Mouse (Mus musculus): ENCODE measurements at regions not wholly inside any gene's neighbourhood (a gene's known extent, or its start where the extent isn't known, plus 50 kb on each side); places are given as distances from the start of the nearest gene placed in this dataset.

GRCm38 (mm10) chr1:75677695-75678094, 131.6 kb downstream of the Slc4a3 start:
- Histone ChIP-seq H3K4me2 (ENCODE audit: low read depth, low read length) (no peak overlapping the region), H3K27ac (ENCODE audit: low read length) (no peak overlapping the region), H3K4me3 (ENCODE audit: low read length) (no peak overlapping the region), H3K9me3 (replicated peaks; ENCODE audit: control insufficient read depth, low read length) (peaks cover 7% of the 10 kb centered on the region), H3K9ac (ENCODE audit: low read length) (no peak overlapping the region), H3K27me3 (ENCODE audit: control insufficient read depth, insufficient read depth, low read length) (no peaks in the 10 kb centered on the region), H3K4me1 (ENCODE audit: control insufficient read depth, insufficient read depth, low read length) (no peaks in the 10 kb centered on the region), H3K36me3 (ENCODE audit: control insufficient read depth, insufficient read depth) (no peaks in the 10 kb centered on the region)
- ATAC-seq (replicated peaks; ENCODE audit: extremely low read depth, insufficient read depth, low FRiP score): no peak
- WGBS: 70% methylated on average over 5 of the region's 5 CpGs

GRCm38 (mm10) chr1:75678279-75678678, 132.2 kb downstream of the Slc4a3 start:
- no peaks in the 10 kb centered on the region for H3K27me3 ChIP-seq (ENCODE audit: control insufficient read depth, insufficient read depth, low read length)

GRCm38 (mm10) chr1:75680366-75680765, 134.3 kb downstream of the Slc4a3 start:
- Histone ChIP-seq H3K4me3 (ENCODE audit: low read length) (no peak overlapping the region), H3K9me3 (replicated peaks; ENCODE audit: control insufficient read depth, low read length) (peaks cover 7% of the 10 kb centered on the region), H3K36me3 (ENCODE audit: control insufficient read depth, insufficient read depth) (no peaks in the 10 kb centered on the region), H3K27ac (ENCODE audit: low read length) (no peak overlapping the region), H3K9ac (ENCODE audit: low read length) (no peak overlapping the region), H3K27me3 (ENCODE audit: control insufficient read depth, insufficient read depth, low read length) (no peaks in the 10 kb centered on the region), H3K4me1 (ENCODE audit: control insufficient read depth, insufficient read depth, low read length) (no peaks in the 10 kb centered on the region), H3K4me2 (ENCODE audit: low read depth, low read length) (peak overlapping the region; percentile 4; the same call in 1 of the 2 replicates)
- ATAC-seq (replicated peaks; ENCODE audit: extremely low read depth, insufficient read depth, low FRiP score): no peak
- 24% methylated on average over 10 of the region's 10 CpGs for WGBS

More at GRCm38 (mm10) chr1:75678279-75678678, 132.2 kb downstream of the Slc4a3 start:
- ATAC-seq (replicated peaks; ENCODE audit: extremely low read depth, insufficient read depth, low FRiP score): no peak
- Histone ChIP-seq H3K9me3 (replicated peaks; ENCODE audit: control insufficient read depth, low read length) (peaks cover 7% of the 10 kb centered on the region), H3K9ac (ENCODE audit: low read length) (no peak overlapping the region), H3K27ac (ENCODE audit: low read length) (no peak overlapping the region), H3K4me3 (ENCODE audit: low read length) (no peak overlapping the region), H3K4me2 (ENCODE audit: low read depth, low read length) (no peak overlapping the region), H3K4me1 (ENCODE audit: control insufficient read depth, insufficient read depth, low read length) (no peaks in the 10 kb centered on the region), H3K36me3 (ENCODE audit: control insufficient read depth, insufficient read depth) (no peaks in the 10 kb centered on the region)
- WGBS: 73% methylated on average over 4 of the region's 4 CpGs

GRCm38 (mm10) chr1:75681913-75682312, 135.8 kb downstream of the Slc4a3 start:
- ATAC-seq (replicated peaks; ENCODE audit: extremely low read depth, insufficient read depth, low FRiP score): no peak
- Histone ChIP-seq H3K27me3 (ENCODE audit: control insufficient read depth, insufficient read depth, low read length) (no peaks in the 10 kb centered on the region), H3K27ac (ENCODE audit: low read length) (no peak overlapping the region), H3K9ac (ENCODE audit: low read length) (no peak overlapping the region), H3K4me3 (ENCODE audit: low read length) (no peak overlapping the region), H3K4me1 (ENCODE audit: control insufficient read depth, insufficient read depth, low read length) (no peaks in the 10 kb centered on the region), H3K4me2 (ENCODE audit: low read depth, low read length) (no peak overlapping the region), H3K36me3 (ENCODE audit: control insufficient read depth, insufficient read depth) (no peaks in the 10 kb centered on the region), H3K9me3 (replicated peaks; ENCODE audit: control insufficient read depth, low read length) (peaks cover 5% of the 10 kb centered on the region)
- WGBS: 91% methylated on average over 5 of the region's 5 CpGs

- Histone ChIP-seq H3K36me3 (ENCODE audit: control insufficient read depth, insufficient read depth) (no peaks in the 10 kb centered on the region), H3K4me1 (ENCODE audit: control insufficient read depth, insufficient read depth, low read length) (no peaks in the 10 kb centered on the region), H3K27me3 (ENCODE audit: control insufficient read depth, insufficient read depth, low read length) (no peaks in the 10 kb centered on the region), H3K4me2 (ENCODE audit: low read depth, low read length) (no peak overlapping the region), H3K9ac (ENCODE audit: low read length) (no peak overlapping the region), H3K9me3 (replicated peaks; ENCODE audit: control insufficient read depth, low read length) (no peaks in the 10 kb centered on the region), H3K27ac (ENCODE audit: low read length) (no peak overlapping the region), H3K4me3 (ENCODE audit: low read length) (no peak overlapping the region)
- ATAC-seq (replicated peaks; ENCODE audit: extremely low read depth, insufficient read depth, low FRiP score): no peak
- WGBS: 75% methylated on average over 1 of the region's 1 CpGs
Observed at GRCm38 (mm10) chr1:75692781-75693180, 146.7 kb downstream of the Slc4a3 start.

GRCm38 (mm10) chr1:75693231-75693914, 147.3 kb downstream of the Slc4a3 start:
- no peaks in the 10 kb centered on the region for H3K9me3 ChIP-seq (replicated peaks; ENCODE audit: control insufficient read depth, low read length)
- no peaks in the 10 kb centered on the region for H3K4me1 ChIP-seq (ENCODE audit: control insufficient read depth, insufficient read depth, low read length)
- no peak overlapping the region for H3K4me3 ChIP-seq (ENCODE audit: low read length)
- H3K36me3 ChIP-seq (ENCODE audit: control insufficient read depth, insufficient read depth): no peaks in the 10 kb centered on the region
- no peak overlapping the region for H3K9ac ChIP-seq (ENCODE audit: low read length)
- peak; percentile 55; the same call in 1 of the 2 replicates for ATAC-seq (replicated peaks; ENCODE audit: extremely low read depth, insufficient read depth, low FRiP score)
- H3K27ac ChIP-seq (ENCODE audit: low read length): no peak overlapping the region
- H3K27me3 ChIP-seq (ENCODE audit: control insufficient read depth, insufficient read depth, low read length): no peaks in the 10 kb centered on the region
- 44% methylated on average over 12 of the region's 12 CpGs for WGBS
- H3K4me2 ChIP-seq (ENCODE audit: low read depth, low read length): no peak overlapping the region

- H3K4me2 ChIP-seq (ENCODE audit: low read depth, low read length): peak overlapping the region; percentile 14; the same call in 1 of the 2 replicates
- no peak overlapping the region for H3K4me3 ChIP-seq (ENCODE audit: low read length)
- no peak overlapping the region for H3K27ac ChIP-seq (ENCODE audit: low read length)
- WGBS: 53% methylated on average over 24 of the region's 24 CpGs
- no peak overlapping the region for H3K9ac ChIP-seq (ENCODE audit: low read length)
- no peaks in the 10 kb centered on the region for H3K4me1 ChIP-seq (ENCODE audit: control insufficient read depth, insufficient read depth, low read length)
- no peak for ATAC-seq (replicated peaks; ENCODE audit: extremely low read depth, insufficient read depth, low FRiP score)
- H3K27me3 ChIP-seq (ENCODE audit: control insufficient read depth, insufficient read depth, low read length): no peaks in the 10 kb centered on the region
- H3K9me3 ChIP-seq (replicated peaks; ENCODE audit: control insufficient read depth, low read length): no peaks in the 10 kb centered on the region
- no peaks in the 10 kb centered on the region for H3K36me3 ChIP-seq (ENCODE audit: control insufficient read depth, insufficient read depth)
Observed at GRCm38 (mm10) chr1:75704832-75705650, 159.0 kb downstream of the Slc4a3 start.

GRCm38 (mm10) chr1:75706126-75706525, 160.1 kb downstream of the Slc4a3 start:
- no peak overlapping the region for H3K4me3 ChIP-seq (ENCODE audit: low read length)
- no peaks in the 10 kb centered on the region for H3K4me1 ChIP-seq (ENCODE audit: control insufficient read depth, insufficient read depth, low read length)
- H3K4me2 ChIP-seq (ENCODE audit: low read depth, low read length): no peak overlapping the region
- WGBS: 76% methylated on average over 9 of the region's 9 CpGs
- no peaks in the 10 kb centered on the region for H3K36me3 ChIP-seq (ENCODE audit: control insufficient read depth, insufficient read depth)
- ATAC-seq (replicated peaks; ENCODE audit: extremely low read depth, insufficient read depth, low FRiP score): no peak
- no peak overlapping the region for H3K27ac ChIP-seq (ENCODE audit: low read length)
- H3K9ac ChIP-seq (ENCODE audit: low read length): no peak overlapping the region
- no peaks in the 10 kb centered on the region for H3K27me3 ChIP-seq (ENCODE audit: control insufficient read depth, insufficient read depth, low read length)
- H3K9me3 ChIP-seq (replicated peaks; ENCODE audit: control insufficient read depth, low read length): no peaks in the 10 kb centered on the region

GRCm38 (mm10) chr1:75723431-75723830, 177.4 kb downstream of the Slc4a3 start:
- Histone ChIP-seq H3K4me1 (ENCODE audit: control insufficient read depth, insufficient read depth, low read length) (no peaks in the 10 kb centered on the region), H3K4me3 (ENCODE audit: low read length) (no peak overlapping the region), H3K27me3 (ENCODE audit: control insufficient read depth, insufficient read depth, low read length) (no peaks in the 10 kb centered on the region), H3K36me3 (ENCODE audit: control insufficient read depth, insufficient read depth) (no peaks in the 10 kb centered on the region), H3K4me2 (ENCODE audit: low read depth, low read length) (no peak overlapping the region), H3K9ac (ENCODE audit: low read length) (no peak overlapping the region), H3K9me3 (replicated peaks; ENCODE audit: control insufficient read depth, low read length) (peaks cover 2% of the 10 kb centered on the region; the same call in 1 of the 2 replicates), H3K27ac (ENCODE audit: low read length) (no peak overlapping the region)
- 71% methylated on average over 5 of the region's 5 CpGs for WGBS
- ATAC-seq (replicated peaks; ENCODE audit: extremely low read depth, insufficient read depth, low FRiP score): no peak
